Mouse (Mus musculus) MEL (cell line): Measurements from ENCODE around the gene Cpn2.

ENCODE experiments used
- CTCF ChIP-seq, 3 experiments: IDR thresholded peaks in 2 of 3; conservative IDR thresholded peaks in 1 of 3; 2 replicates each; pipeline ENCODE4 v1.5.1; 2011 to 2012; ENCODE audit warnings: low read length in 3 of 3, low read depth in 2 of 3, mild to moderate bottlenecking in 2 of 3, improper control_type of control experiment in 1 of 3, inconsistent platforms in 1 of 3, mixed read lengths in 1 of 3, moderate library complexity in 1 of 3; ENCODE audit not compliant: control insufficient read depth in 1 of 3, insufficient read depth in 1 of 3, poor library complexity in 1 of 3, severe bottlenecking in 1 of 3
- HCFC1 ChIP-seq: IDR thresholded peaks from 2 replicates; pipeline ENCODE4 v1.6.1; 2012; ENCODE audit warnings: low read depth, mild to moderate bottlenecking, inconsistent platforms, low read length, improper control_type of control experiment, moderate library complexity
- JUND ChIP-seq: IDR thresholded peaks from 2 replicates; pipeline ENCODE4 v1.6.1; 2011; ENCODE audit warnings: low read depth, mild to moderate bottlenecking, improper control_type of control experiment, low read length
- POLR2A ChIP-seq, 2 experiments: IDR thresholded peaks; 2 replicates each; pipeline ENCODE4 v1.6.1; 2011 to 2012; ENCODE audit warnings: low read length in 2 of 2, mild to moderate bottlenecking in 2 of 2, control low read depth in 1 of 2, improper control_type of control experiment in 1 of 2, low read depth in 1 of 2, moderate library complexity in 1 of 2; ENCODE audit not compliant: control insufficient read depth in 1 of 2, insufficient read depth in 1 of 2, poor library complexity in 1 of 2
- RAD21 ChIP-seq: IDR thresholded peaks from 2 replicates; pipeline ENCODE4 v1.6.1; 2011; ENCODE audit warnings: mild to moderate bottlenecking, low read depth, low read length, improper control_type of control experiment
- ZKSCAN1 ChIP-seq: IDR thresholded peaks from 2 replicates; pipeline ENCODE4 v1.6.1; 2012; ENCODE audit warnings: low read depth, mild to moderate bottlenecking, inconsistent platforms, low read length, improper control_type of control experiment, moderate library complexity

DNA sequence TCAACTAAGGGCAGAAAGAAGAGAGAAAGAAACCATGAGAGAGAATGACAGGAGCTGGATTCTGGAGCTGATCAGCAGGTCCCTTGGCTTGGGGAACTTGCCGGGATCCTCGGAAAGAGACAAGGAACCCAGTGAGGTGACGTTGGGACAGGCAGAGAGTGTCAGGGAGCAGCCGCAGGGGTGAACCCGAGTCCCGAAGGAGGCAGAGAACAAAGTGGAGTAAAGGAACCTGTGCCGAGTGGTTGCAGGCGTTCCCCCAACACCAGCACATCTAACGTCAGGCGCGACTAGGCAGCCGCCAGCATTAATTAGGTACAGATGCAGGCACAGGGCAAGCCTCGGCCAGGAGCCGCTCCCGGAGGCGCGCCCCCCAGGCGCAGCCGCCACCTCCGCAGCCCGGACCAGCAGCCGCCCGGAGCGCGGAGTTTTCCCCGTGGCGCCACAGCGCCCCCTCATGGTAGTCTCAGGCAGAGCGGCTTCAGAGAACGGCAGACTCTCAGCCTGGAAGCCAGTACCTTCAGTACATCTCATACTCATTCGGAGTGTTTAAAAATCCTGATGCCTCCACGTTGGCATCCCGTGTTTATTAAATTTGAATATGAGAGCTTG lies 31.1 kb downstream of the Cpn2 start:
- no peak for TF ChIP-seq JUND
- TF ChIP-seq ZKSCAN1, result no peak
- peak; percentile 97 for TF ChIP-seq RAD21
- no peak for TF ChIP-seq HCFC1
- TF ChIP-seq CTCF (IDR thresholded peaks at IDR 0.05 in 2 of 3, conservative IDR thresholded peaks at IDR 0.05 in 1 of 3; ENCODE audit: control insufficient read depth in 1 of 3, insufficient read depth in 1 of 3, low read depth in 2 of 3, low read length in 3 of 3, poor library complexity in 1 of 3, severe bottlenecking in 1 of 3), result peak; percentile 89 to 97 (median 95)
- no peak for TF ChIP-seq POLR2A (IDR thresholded peaks at IDR 0.05; ENCODE audit: control insufficient read depth in 1 of 2, insufficient read depth in 1 of 2, low read depth in 1 of 2, low read length in 2 of 2, poor library complexity in 1 of 2)
